ENCODE assay signal across 10 mouse cellular contexts in the genomic region with DNA sequence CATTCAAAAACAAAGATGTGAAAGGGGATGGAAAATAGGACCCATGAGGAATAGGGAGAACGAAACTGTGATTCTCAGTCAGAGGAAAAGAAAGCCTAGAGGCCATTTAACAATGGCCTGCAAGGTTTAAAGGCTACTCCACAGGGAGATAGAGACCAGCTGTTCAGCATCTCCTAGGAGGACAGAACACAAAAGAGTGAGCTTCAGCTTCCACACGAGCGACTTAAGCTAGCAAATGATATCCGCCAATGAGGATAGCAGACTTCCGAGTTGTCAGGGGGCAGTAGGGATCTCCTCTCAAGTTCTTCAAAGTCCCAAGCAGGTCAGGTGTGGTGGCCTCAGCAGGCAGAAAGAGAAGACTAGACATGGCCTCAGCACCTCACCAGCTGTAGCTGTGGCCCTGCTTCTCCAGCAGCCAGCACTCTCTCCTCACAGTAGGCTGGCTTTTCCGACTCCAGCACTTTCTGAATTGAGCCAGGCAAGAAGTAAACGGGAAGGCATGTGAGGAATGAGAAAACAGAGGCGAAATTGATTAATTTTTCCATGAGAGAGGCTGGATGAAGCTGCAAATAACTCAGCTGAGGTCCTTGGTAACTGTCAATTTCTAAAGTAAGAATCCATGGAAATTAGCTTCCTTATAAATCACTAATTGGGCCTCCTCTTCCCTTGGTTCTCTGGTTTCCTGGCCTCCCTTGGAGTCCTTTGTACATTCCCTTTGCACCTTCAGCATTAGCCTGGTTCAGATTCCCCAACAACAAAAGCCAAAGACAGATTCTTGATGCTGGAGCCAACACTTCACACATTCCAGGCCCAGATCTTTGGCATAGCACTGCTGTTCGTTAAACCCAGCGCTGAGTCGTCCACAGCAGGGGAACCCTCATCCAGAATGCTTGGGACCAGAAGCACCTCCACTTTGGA.
DNase-seq lines count a peak whose midpoint lies in the region; ATAC-seq lines count a peak whose summit lies in the region.
"Had no signal": no experiment of that assay in that cellular context is flagged by ENCODE, and none has a peak within 500 bp of the region (broad histone marks: within the 10 kb centered on the region; RNA-seq: fewer than 3 reads in every experiment).

No protein-coding gene starts in this region.

- H3K4me3 ChIP-seq in neural tube, embryonic 15.5 days (replicated peaks): no peak overlapping the region

- no peaks in the 10 kb centered on the region for H3K9me3 ChIP-seq in neural tube, embryonic 15.5 days (replicated peaks)

- H3K27me3 ChIP-seq in neural tube, embryonic 15.5 days (replicated peaks): no peaks in the 10 kb centered on the region

- no peak overlapping the region for H3K4me2 ChIP-seq in neural tube, embryonic 15.5 days

- intact Hi-C loops in heart, postnatal 10 days (cut with DNase I): loop anchor here (10.0 kb wide), 1 partner anchor 144 kb away; no protein-coding TSS in a partner anchor

- H3K9ac ChIP-seq in neural tube, embryonic 15.5 days (replicated peaks): no peak overlapping the region

- no peaks in the 10 kb centered on the region for H3K36me3 ChIP-seq in neural tube, embryonic 15.5 days

- DNase-seq in cerebellum, postnatal 10 days: peak; percentile 28 to 32
- DNase-seq in cerebellum, adult 8-10 months: no peak
- DNase-seq in kidney, postnatal 10 days: peak; percentile 14
- no peak for DNase-seq in kidney, adult 8-10 months
- DNase-seq in heart, postnatal 10 days: peak; percentile 50 to 61
- no peak for DNase-seq in adrenal gland, postnatal 36 days
- DNase-seq in MN1 (ENCODE audit: low spot score): no peak
- DNase-seq: thymus, postnatal 36 days had no signal

- H3K4me1 ChIP-seq in neural tube, embryonic 15.5 days: no peaks in the 10 kb centered on the region

- no peak overlapping the region for H3K27ac ChIP-seq in neural tube, embryonic 15.5 days (replicated peaks)

- 40% methylated on average over 11 of the region's 11 CpGs for WGBS in neural tube, embryonic 15.5 days

- 0 out of 2 replicates have a peak, but pooled peaks have one; percentile 11 for ATAC-seq in neural tube, embryonic 15.5 days (ENCODE audit: low FRiP score)
- ATAC-seq: Patski had no signal

Comparison
In these comparisons a context has a peak if more than half of its experiments do, and no peak if none do; other contexts are left out.
1. DNase-seq: peak in cerebellum, postnatal 10 days (2 of 2), kidney, postnatal 10 days (single experiment) and heart, postnatal 10 days (2 of 2); none in cerebellum, adult 8-10 months (single experiment), kidney, adult 8-10 months (0 of 2), adrenal gland, postnatal 36 days (0 of 2) and MN1 (single experiment).